8 mouse cellular contexts compared by ENCODE assay signal in genomic region chr5:21672812-21673635, GRCm38 (mm10). TPM values are rescaled to one million over a fixed set of nuclear protein-coding genes. Genes with fewer than 3 reads are reported as not detected.
DNase-seq lines count a peak whose midpoint lies in the region; ATAC-seq lines count a peak whose summit lies in the region.

No protein-coding gene starts in this region.

- no peaks in the 10 kb centered on the region for H3K9me3 ChIP-seq in embryonic facial prominence, embryonic 10.5 days
- no peaks in the 10 kb centered on the region for H3K9me3 ChIP-seq in neural tube, embryonic 15.5 days (replicated peaks)

- peak; percentile 22 for DNase-seq in adrenal gland, postnatal 14 days
- DNase-seq in adrenal gland, adult 2 months = no peak
- DNase-seq in B cell, adult 2 months = peak; percentile 26 to 41
- DNase-seq in embryonic facial prominence, embryonic 10.5 days (ENCODE audit: low spot score) = no peak
- peak; percentile 43 for DNase-seq in large intestine, adult 2 months (ENCODE audit: low read depth, low spot score)
- DNase-seq in right cerebral cortex, postnatal 10 days (ENCODE audit: low spot score in 2 of 2) = no peak
- DNase-seq in cerebellum, adult 9-10 months = no peak

- 53% methylated on average over 23 of the region's 23 CpGs for WGBS in embryonic facial prominence, embryonic 10.5 days
- 13% methylated on average over 23 of the region's 23 CpGs for WGBS in large intestine, adult 2 months
- 41% methylated on average over 23 of the region's 23 CpGs for WGBS in neural tube, embryonic 15.5 days

- peaks cover 32% of the 10 kb centered on the region for H3K36me3 ChIP-seq in embryonic facial prominence, embryonic 10.5 days (replicated peaks)
- peaks cover 7% of the 10 kb centered on the region; the same call in 1 of the 2 replicates for H3K36me3 ChIP-seq in neural tube, embryonic 15.5 days

- peak overlapping the region; percentile 41 for H3K4me2 ChIP-seq in neural tube, embryonic 15.5 days

- H3K27ac ChIP-seq in embryonic facial prominence, embryonic 10.5 days (replicated peaks) = peak overlapping the region; percentile 44
- no peak overlapping the region for H3K27ac ChIP-seq in neural tube, embryonic 15.5 days (replicated peaks)

- H3K4me1 ChIP-seq in embryonic facial prominence, embryonic 10.5 days = peaks cover 6% of the 10 kb centered on the region
- H3K4me1 ChIP-seq in neural tube, embryonic 15.5 days = peaks cover 4% of the 10 kb centered on the region; the same call in 1 of the 2 replicates

- peak; percentile 73 for ATAC-seq in neural tube, embryonic 15.5 days (ENCODE audit: low FRiP score)

- H3K27me3 ChIP-seq in embryonic facial prominence, embryonic 10.5 days (replicated peaks; ENCODE audit: low read depth, poor library complexity, severe bottlenecking) = no peaks in the 10 kb centered on the region
- no peaks in the 10 kb centered on the region for H3K27me3 ChIP-seq in neural tube, embryonic 15.5 days (replicated peaks)

- peak overlapping the region; percentile 9; the same call in 1 of the 2 replicates for H3K4me3 ChIP-seq in embryonic facial prominence, embryonic 10.5 days
- H3K4me3 ChIP-seq in neural tube, embryonic 15.5 days (replicated peaks) = 0 out of 2 replicates have a peak overlapping the region, but pooled peaks have one; percentile 5

- H3K9ac ChIP-seq in neural tube, embryonic 15.5 days (replicated peaks) = no peak overlapping the region

RNA-seq across cellular contexts. Expression of gene Armc10, which starts 27.4 kb away (rescaled TPM):
- total RNA-seq in adrenal gland, postnatal 14 days (2021) = 15.0 and 19.8 TPM in 2 replicates
- total RNA-seq in adrenal gland, adult 2 months (2021) = 10 to 100 TPM; 17.9 to 18.0 TPM
- 355 and 410 TPM in 2 replicates for polyA plus RNA-seq in adrenal gland, adult 2 months (2012; rRNA removed)
- polyA plus RNA-seq in embryonic facial prominence, embryonic 10.5 days (2016; fragmentation: Nextera tagmentation; extraction: Ambion mirVana) = 63.1 and 63.4 TPM in 2 replicates
- 23.3 and 27.9 TPM in 2 replicates for polyA plus RNA-seq in large intestine, adult 2 months (2012; rRNA removed)
- polyA plus RNA-seq in neural tube, embryonic 15.5 days (2015; fragmentation: Nextera tagmentation; extraction: Ambion mirVana) = 41.3 and 44.2 TPM in 2 replicates

RNA-seq across cellular contexts. Expression of gene Fbxl13, which starts 27.6 kb away (rescaled TPM):
- total RNA-seq in adrenal gland, postnatal 14 days (2021) = 0.11 TPM in 1 of 2 replicates, not detected in the other
- total RNA-seq in adrenal gland, adult 2 months (2021) = under 1 TPM in 1 of 2 experiments, not detected in 1; 0.20 TPM
- polyA plus RNA-seq in adrenal gland, adult 2 months (2012; rRNA removed) = 0.03 and 0.06 TPM in 2 replicates
- polyA plus RNA-seq in embryonic facial prominence, embryonic 10.5 days (2016; fragmentation: Nextera tagmentation; extraction: Ambion mirVana) = 0.09 and 0.28 TPM in 2 replicates
- polyA plus RNA-seq in large intestine, adult 2 months (2012; rRNA removed) = 0.12 and 0.25 TPM in 2 replicates
- 0.08 and 0.13 TPM in 2 replicates for polyA plus RNA-seq in neural tube, embryonic 15.5 days (2015; fragmentation: Nextera tagmentation; extraction: Ambion mirVana)

RNA-seq across cellular contexts. Expression of gene Napepld, which starts 28.2 kb away (rescaled TPM):
- total RNA-seq in adrenal gland, postnatal 14 days (2021) = 16.9 and 17.4 TPM in 2 replicates
- total RNA-seq in adrenal gland, adult 2 months (2021) = 10 to 100 TPM; 21.2 to 54.5 TPM
- polyA plus RNA-seq in adrenal gland, adult 2 months (2012; rRNA removed) = 13.2 and 21.6 TPM in 2 replicates
- polyA plus RNA-seq in embryonic facial prominence, embryonic 10.5 days (2016; fragmentation: Nextera tagmentation; extraction: Ambion mirVana) = 4.8 and 5.0 TPM in 2 replicates
- 2.7 and 2.8 TPM in 2 replicates for polyA plus RNA-seq in large intestine, adult 2 months (2012; rRNA removed)
- polyA plus RNA-seq in neural tube, embryonic 15.5 days (2015; fragmentation: Nextera tagmentation; extraction: Ambion mirVana) = 2.1 and 3.3 TPM in 2 replicates

Comparison
In these comparisons a context has a peak if more than half of its experiments do, and no peak if none do; other contexts are left out.
1. DNase-seq: peak in adrenal gland, postnatal 14 days (single experiment), B cell, adult 2 months (2 of 2) and large intestine, adult 2 months (single experiment); none in adrenal gland, adult 2 months (single experiment), embryonic facial prominence, embryonic 10.5 days (single experiment), right cerebral cortex, postnatal 10 days (0 of 2) and cerebellum, adult 9-10 months (single experiment).